Mouse (Mus musculus) frontal cortex, postnatal 25 days (tissue): ENCODE data around the gene Rnf144a.
A peak's percentile ranks its signal among the peaks of the same experiment; 100 is the strongest.

ENCODE experiments used
- DNase-seq, 2 experiments: peaks; one replicate each; pipeline ENCODE4 v3.0.0; 2022; ENCODE audit warnings: low spot score in 2 of 2

The Rnf144a gene

DNA sequence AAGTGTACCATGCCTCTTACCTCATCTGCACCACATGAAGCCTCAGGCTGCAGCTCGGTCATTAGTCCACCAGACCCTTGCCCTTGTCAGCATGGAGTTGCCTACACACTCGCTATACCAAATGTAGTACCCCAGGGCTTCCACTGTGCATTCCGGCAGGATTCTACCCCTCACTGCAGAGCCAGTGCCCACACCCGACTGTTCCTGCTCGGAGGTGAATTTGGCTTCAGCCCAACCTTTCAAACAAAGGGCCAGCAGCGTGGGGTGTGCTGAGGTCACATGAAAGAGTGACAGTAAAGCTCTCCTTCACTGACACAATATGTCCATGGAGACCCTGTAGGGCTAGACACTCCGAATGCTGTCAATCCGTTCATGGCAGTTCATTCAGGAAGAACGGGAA is 6.3 kb downstream of the Rnf144a start:
- no peak for DNase-seq

DNA sequence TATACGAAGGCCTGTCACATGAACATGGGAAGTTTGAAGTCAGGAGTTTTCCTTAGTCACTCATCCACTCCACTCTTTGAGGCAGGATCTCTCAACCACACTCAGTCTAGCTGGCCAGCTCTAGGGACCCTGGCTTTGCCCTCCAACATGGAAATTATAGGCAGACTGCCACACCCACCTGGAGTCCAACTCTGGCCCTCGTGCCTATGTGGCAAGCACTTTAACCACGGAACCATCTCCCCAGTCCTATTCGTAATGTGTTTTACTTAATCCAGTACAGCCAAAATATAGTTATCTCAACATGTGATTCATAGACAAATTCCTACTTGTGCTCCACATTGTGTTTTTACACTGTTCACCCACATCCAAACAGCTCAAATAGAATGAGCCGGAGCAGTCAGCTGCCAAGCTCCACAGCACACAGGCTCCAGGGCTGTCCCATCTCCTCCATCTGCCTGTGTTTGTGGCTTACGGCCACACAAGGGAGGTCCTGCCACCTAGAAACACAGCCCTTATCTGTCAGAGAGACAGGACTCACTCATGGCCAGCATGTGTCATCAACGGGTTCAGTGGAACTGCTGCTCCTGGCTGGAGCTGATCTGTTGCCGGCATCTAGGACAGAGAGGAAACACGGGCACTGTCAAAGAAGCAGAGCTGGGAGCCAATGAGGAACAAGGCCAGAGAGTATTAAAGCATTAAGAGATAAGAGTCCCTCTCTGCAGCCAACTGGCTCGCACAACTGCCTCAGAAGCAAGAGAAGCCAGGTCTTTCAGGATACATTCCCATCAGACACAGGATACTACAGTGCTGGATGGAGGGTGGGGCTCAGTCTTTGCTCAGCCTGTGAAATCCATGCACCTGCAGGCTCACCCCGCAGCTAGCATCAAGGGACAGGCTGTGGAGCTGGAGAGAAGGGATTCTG is 10.0 kb downstream of the Rnf144a start:
- no peak for DNase-seq

DNA sequence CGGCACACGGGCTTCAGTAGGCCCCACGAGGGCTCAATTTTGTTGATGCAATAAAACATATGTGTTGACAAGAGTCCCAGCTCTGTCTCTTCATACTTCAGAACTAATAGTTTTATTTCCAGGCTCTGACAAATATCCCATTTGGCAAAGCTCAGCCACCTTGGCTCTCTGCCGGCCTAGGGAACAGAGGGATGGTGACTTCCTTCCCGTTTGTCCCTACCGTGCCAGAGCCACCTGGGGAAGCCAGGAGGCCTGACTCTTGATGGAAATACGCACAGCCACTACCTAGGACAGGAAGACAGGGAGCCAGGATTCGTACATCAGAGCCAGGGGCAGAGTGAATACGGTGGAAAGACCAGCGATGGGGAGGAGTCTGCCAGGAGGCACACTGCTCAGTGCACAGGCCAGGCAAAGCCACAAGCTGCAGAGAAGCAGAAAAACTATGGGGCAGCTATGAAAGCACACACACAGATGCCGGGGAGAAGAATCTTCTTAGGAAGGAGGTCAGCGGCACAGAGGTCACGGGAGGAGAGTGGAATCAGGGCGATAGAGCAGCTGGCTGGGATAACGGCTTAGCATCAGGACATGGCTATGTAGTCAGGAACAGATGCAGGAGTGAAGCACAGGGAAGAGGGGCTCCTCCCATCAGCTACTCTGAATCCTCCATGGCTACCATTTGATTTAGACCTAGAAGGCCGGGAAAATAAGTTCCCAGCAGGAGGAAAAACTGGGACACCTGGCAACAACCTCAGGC is 11.5 kb downstream of the Rnf144a start:
- no peak for DNase-seq

DNA sequence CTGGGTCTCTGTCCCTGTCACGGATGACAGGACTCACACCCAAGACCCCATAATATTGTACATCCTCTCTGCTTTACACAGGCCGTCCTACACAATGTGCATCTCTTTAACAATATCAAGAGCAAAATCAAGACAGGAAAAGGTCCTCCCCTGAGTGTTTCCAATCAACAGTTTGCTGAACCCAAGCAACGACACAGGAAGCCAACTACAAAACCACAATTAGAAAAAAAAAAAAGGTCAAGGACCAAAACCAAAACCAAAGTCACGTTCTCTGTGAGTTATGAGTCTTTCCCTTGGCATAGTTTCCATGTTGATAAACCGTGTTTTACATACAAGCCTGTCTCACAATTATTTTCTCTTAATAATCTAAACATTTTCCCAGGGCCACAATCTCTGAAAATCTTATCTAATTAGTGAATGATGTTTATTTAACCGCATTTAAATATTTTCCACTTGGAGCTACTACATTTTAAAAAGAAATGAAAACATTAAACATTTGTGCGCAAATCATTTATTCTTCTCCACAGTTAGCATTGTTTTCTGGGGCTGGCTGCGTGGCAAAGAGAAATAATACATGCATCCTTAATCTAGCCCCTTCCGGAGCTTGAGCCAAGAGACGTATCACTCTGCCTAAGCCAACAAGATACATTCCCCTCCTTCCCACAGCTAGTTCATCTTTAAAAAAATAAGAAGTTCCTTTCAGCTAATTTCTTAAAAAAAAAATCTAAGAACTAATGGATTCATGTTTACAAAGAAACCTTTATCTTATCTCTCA is 13.2 kb downstream of the Rnf144a start:
- DNase-seq, result no peak

DNA sequence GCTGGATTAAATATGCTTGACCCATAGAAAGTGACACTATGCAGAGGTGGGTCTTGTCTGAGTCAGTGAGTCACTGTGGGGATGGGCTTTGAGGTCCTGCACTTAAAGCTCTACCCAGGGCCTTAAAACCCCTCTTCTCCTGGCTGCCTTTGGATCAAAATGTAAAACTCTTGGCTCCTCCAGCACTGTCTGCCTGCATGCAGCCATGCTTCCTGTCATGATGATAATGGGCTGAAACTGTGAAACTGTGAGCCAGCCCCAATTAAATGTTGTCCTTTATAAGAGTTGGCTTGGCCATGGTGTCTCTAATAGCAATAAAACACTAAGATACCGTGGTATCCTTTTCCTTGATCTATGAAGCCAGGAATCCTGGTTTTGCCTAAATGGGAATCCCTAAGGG is 13.8 kb downstream of the Rnf144a start:
- no peak for DNase-seq

DNA sequence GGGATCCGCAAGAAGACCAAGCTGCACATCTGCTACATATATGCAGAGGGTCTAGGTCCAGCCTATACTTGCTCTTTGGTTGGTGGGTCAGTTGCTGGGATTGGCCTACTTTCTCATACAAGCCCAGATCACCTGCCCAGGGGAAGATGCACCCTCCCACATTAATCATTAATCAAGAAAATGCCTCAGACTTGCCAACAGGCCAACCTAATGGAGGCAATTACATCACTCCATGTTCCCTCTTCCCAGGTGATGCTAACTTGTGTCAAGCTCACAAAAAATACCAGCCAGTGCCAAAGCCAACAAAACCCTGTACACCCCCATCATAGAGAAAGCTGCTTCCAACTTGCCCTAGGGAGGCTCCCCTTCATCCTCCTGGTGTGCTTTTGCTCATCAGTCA is 14.3 kb downstream of the Rnf144a start:
- DNase-seq, result no peak

DNA sequence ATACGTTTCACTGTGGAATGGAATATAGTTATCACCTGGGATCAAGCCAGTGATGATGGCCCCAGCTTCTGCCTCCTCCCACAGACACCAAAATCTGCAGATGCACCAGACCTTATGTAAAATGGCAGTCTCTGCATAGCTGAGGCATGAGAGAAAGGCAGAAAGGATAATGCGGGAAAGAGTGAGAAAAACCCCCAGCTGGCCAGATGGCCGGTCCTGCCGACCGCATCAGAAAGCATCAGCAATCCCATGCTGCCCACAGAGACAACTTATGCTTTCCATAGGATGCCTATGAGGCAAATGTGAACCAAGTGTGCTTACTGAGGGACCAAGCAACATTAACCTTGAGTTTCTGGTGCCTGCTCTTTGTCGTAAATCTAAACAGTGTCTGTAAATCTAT is 15.7 kb downstream of the Rnf144a start:
- no peak for DNase-seq

DNA sequence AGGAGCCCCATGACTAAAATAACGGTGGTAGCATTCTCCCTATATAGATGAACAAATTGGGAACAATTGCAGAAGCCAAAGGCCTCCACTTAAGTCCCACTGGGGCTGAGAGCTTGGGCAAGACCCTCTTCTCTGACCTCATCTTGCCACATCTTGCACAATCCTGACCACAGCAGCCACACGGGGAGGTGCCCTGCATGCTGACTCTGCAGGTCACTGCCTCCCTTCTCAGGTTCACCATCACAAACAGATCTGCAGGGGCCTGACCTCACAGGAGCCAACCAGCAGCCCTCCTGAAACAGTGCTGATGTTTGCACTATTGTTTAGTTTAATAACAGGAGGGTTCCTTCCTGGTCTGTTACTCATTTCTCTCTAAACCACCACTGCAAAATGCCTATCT is 16.5 kb downstream of the Rnf144a start:
- DNase-seq, result no peak

DNA sequence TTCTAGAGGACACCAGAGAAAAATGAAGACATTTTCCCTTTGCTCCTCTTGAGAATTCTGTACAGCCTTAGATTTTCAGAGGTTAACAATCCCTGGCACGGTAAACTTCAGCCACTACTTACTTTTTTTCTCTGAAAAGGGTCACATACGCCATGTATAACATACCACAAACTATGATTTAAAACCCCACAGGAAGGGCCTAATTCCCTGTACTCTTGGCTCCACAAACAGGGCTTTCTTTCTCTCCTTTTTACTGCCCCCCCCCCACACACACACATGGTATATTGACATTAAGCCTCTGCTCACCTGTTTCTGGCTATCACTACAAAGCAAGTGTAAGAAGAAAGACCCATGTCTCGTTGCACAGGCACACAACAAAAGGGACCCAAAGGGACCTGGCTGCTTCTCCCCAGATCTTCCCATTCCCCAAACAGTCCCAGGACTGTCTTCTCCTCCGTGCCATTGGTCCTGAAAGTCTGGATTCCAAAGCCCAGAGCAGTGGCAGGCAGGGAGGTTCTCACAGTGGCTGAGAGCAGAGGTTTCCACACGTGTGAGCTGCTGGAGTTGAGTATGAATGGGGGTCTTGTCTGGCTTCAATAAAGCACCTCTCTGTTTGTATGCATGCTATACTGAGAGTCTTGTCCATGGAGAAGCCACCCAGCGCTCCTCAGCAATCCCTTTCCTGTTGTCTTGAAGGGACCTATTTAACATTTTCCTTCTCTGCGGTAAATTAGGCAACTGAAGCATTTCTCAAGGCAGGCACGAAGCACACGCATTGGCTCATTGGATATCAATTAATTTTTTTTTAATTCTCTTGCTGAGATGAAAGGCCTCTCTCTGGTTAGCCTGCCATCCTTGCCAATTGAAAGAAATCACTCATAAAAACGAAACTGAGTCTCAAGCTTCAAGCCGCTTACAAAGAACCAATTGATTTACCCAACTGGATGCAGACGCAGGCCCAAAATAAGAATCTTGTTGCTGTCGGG is 20.3 kb downstream of the Rnf144a start:
- DNase-seq, result no peak

DNA sequence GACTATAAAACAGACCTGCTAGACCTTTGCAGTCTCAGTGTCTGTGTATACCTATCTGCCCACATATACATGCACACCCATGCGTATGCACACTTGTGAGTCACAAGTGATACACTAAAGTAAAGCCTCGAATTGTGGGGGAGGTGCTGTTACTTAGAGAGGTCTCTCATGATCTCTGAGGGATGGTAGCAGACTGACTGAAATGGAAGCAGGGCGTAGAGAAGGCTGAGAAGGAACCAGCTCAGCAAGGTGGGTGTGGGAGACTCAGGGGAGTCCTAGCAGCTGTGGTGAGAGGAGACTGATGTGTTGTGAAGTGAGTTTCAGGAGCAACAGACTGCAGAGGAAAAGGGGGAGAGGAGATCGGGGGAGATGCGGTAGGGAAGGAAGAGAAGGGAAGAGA is 21.8 kb downstream of the Rnf144a start:
- DNase-seq, result no peak

DNA sequence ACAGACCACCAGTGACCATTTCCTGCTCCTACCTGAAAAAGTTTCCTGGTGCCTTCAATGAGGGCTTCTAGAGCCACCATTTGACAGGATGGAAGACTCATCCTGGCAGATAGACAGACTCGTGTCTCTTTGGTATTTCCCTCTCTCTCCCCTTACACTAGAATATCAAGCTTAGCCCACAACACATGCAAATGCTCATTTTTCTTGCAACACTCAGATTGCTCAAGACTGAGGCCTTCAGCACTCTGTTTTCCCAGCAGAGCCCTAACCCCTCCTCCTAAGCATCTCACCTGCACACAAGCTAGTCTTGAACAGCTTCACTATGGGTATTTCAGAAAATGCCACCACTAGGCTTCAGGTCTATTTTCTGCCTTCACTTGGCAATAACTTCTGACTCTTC is 23.9 kb downstream of the Rnf144a start:
- no peak for DNase-seq

DNA sequence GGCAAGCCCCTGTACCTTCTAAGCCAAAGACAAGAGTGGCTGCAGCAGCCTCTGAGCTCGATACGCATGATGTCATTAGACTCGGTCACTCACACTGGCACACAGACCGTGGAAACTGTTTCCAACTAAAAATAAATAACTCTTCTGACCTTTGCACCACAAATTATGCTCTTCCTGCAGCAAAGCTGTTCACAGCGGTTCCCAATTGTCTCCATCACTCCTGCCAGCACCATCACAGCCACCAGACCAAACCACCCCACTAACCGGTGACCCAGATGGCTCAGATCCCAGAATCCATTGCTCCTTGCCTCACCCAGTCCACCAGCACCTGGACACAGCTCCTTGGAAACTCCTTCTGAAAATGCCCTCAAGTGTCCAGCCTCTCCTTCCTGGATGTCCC is 27.5 kb downstream of the Rnf144a start:
- DNase-seq, result no peak

DNA sequence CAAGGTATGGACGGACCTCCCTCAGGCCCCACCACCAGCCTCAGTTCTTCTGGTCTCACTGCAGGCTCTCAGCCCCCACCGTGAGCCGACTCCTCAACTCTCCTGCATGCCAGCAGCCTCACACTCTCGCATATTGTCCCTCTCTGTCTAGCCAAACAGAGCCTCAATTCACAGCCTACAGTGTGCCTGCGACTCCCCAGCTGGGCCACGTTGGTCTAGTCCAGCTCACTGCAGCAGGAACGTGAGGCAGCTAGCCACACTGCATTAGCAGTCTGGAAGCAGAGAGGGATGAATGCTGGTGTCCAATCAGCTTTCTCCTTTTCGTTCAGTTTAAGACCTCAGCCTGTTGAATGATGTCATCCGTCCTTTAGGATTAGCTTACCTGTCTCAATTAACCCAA is 28.1 kb downstream of the Rnf144a start:
- no peak for DNase-seq

DNA sequence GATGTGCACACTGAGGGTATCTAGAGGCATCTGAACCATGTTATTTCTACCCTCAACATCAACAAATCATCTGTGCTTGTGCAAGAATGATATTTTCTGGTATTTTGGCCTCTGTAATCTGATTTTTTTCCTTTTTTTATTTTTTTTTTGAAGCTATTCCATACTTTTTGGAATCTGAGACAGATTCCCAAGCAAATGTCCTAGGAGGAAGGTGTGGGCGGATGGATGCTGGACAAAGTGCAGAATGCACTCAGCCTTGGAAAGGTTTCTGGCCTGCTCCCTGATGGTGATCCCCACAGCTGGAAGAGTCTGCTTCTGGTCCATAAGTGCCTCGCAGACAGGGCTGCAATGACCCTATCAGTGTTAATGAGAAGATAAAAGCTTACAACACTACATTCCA is 28.9 kb downstream of the Rnf144a start:
- DNase-seq, result no peak

DNA sequence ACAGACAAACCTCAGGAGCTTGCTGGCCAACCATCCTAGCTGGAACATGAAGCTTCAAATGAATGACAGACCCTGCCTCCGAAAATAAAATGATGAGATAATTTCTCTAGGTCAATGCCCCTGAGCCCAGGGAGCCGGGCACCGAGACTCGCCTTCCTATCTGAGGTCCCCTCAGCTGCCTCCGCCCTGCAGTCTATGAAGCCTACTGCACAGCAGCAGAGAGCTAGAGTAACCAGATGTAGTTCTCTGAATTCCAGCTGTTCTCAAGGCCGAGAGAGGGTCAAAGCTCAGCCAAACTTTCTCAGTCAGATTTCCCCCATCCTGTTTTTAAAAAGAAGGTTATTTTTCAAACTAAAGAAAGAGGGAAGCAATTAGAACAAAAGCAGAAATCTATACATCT is 29.3 kb downstream of the Rnf144a start:
- no peak for DNase-seq

DNA sequence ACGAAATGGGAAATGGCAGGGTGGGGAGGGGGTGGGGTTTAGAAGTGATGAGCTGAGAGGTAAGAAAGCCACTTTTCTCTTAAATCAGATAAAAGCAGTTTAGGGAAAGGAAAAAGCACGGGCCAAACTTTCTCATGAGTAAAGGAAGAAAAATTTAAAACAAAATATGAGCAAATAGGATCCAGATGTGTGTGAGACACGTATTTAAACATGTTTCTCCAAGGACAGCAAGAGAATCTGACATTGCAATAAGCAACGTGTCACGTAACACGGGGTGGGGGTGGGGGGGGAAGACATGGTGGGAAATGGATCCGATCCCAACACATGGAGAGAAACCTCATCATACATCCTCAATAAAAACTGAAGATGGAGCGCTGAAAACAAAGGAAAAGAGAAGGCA is 33.3 kb downstream of the Rnf144a start:
- DNase-seq, result no peak

DNA sequence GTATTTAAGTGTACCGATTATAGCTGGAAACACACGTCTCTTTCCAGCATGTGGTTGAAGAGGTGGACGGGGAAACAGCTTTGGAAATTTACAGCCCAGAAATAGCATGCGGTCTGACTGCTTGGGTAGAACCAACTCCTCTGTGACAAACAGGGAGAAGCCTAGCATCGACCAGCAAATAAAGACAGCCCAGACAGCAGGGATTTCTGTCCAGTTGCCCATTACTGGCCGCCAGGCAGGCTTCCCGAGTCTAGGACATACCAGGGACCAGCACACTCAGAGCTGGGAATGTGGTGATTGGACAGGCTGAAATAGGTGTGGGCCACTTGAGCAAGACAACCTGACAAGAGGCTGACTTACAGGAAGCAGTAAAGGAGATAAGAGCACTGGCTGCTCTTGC is 35.3 kb downstream of the Rnf144a start:
- no peak for DNase-seq

DNA sequence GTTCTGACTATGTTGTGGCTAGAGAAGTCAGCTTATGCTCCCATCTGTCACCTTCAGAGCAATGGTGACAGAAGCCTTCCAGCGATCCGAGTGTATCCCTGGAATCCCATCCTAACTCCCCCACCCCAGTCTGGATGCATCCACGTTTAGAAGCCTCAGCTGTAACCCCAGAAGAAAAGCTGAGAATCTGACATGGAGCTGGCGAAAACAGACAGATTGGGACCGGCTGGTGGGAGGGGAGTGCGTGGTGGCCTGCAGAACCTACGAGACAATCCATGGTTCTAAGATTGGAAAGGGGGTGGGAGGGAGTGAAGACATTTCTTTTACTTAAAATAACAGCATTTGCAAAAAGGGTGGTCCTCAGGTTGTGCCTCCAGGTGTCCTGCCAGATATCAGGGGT is 37.4 kb downstream of the Rnf144a start:
- DNase-seq, result peak in 1 of 2 experiments; percentile 39

DNA sequence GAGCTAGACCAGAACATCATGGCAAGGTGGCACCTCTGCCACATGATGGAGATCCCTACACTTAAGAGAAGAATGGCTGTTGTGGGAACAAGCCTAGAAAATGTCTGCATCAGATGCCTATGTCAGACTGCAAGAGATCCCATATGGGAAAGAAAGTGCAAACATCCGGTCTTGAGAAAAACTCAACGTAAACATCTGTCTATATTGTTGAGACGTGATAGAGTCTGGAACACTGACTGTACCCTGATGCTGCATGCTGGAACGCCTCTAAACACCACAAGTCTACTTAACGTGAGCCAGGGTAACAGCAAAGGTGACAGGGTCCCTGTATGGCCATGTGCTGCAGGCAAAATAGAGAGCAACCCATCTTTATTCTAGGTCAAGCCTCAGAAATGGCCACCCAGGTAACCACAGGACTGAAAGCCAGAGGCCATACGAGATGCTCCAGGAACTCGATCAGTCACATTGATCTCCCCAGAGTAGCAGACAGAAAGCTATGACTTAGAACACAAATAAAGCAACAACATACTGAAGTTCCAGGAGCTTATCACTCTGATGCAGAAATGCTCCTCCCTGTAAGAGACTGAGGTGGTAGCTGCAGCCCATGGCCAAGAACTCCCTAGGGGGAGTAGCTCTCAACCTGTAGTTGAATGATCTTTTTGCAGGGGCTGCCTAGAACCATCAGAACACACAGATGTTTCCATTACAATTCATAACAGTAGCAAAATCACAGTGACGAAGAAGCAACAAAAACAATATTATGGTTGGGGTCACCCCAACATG is 38.3 kb downstream of the Rnf144a start:
- DNase-seq, result no peak

DNA sequence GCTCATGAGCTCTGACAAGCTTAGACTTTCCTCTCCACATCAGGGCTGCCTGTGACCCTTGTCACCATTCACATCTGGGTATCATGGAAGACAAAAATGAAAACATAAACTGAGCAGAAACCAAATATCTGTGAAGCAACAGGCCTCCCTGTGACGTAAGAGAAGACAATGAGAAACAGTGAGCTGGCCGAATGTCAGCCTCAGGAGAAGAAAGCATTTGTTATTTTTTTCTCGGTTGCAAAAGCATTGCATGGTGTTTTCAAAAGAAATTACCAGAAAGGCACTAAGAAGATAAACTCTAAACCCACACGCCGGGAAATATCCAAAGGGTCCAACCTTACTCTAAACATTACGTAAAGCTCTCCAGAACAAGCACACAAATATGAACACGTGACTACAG is 41.3 kb downstream of the Rnf144a start:
- DNase-seq, result no peak
